Mouse (Mus musculus) brain, embryonic 14.5 days (tissue): Measurements from ENCODE around the gene Add1.

Experiments
- CTCF ChIP-seq: fragments of 200-500 bp; IDR thresholded peaks from 2 replicates; pipeline ENCODE4 v1.5.1; 2012; ENCODE audit warnings: inconsistent platforms, mild to moderate bottlenecking, moderate library complexity, borderline replicate concordance; ENCODE audit not compliant: insufficient read depth, insufficient read length; ENCODE audit errors: extremely low read depth
- POLR2A ChIP-seq: fragments of 200-500 bp; IDR thresholded peaks from 2 replicates; pipeline ENCODE4 v1.6.1; 2012; ENCODE audit warnings: mild to moderate bottlenecking, inconsistent platforms, borderline replicate concordance; ENCODE audit not compliant: poor library complexity, insufficient read depth, insufficient read length, severe bottlenecking; ENCODE audit errors: extremely low read depth

- no peak for TF ChIP-seq POLR2A
- TF ChIP-seq CTCF: no peak
Observed at GRCm38 (mm10) chr5:34590059-34590458, 16.6 kb downstream of the Add1 start.
